Mouse (Mus musculus) lung, embryonic 16.5 days (tissue): ENCODE results near the gene Rhcg. TPM values are rescaled to one million over a fixed set of nuclear protein-coding genes. Genes with fewer than 3 reads are reported as not detected.

Experiments
- ATAC-seq: fragments of 200-750 bp; cut with Nextera tagmentation; 2 replicates; pipeline ENCODE4 v1.8.0; 2017; ENCODE audit warnings: low read depth, mild to moderate bottlenecking, moderate library complexity
- H3K27ac ChIP-seq: fragments of 300-500 bp; sonication (generic); 2 replicates; pipeline ENCODE4 v1.5.1; 2014; ENCODE audit warnings: mild to moderate bottlenecking, control low read depth, low read length
- H3K27me3 ChIP-seq: fragments of 300-500 bp; sonication (generic); 2 replicates; pipeline ENCODE4 v1.6.1; 2014; ENCODE audit warnings: low read depth, low read length, mixed read lengths; ENCODE audit not compliant: control insufficient read depth, insufficient read depth
- H3K36me3 ChIP-seq: fragments of 300-500 bp; sonication (generic); 2 replicates; pipeline ENCODE4 v1.6.1; 2014; ENCODE audit warnings: low read length; ENCODE audit not compliant: control insufficient read depth, insufficient read depth
- H3K4me1 ChIP-seq: fragments of 300-500 bp; sonication (generic); replicated peaks from 2 replicates; pipeline ENCODE4 v1.6.1; 2014; ENCODE audit warnings: low read length, mixed read lengths; ENCODE audit not compliant: control insufficient read depth, insufficient read depth
- H3K4me2 ChIP-seq: fragments of 300-500 bp; sonication (generic); 2 replicates; pipeline ENCODE4 v1.6.1; 2014; ENCODE audit warnings: low read depth, low read length, control low read depth
- H3K4me3 ChIP-seq: fragments of 300-500 bp; sonication (generic); 2 replicates; pipeline ENCODE4 v1.5.1; 2014; ENCODE audit warnings: mild to moderate bottlenecking, low read length, control low read depth
- H3K9ac ChIP-seq: fragments of 300-500 bp; sonication (generic); 2 replicates; pipeline ENCODE4 v1.6.1; 2014; ENCODE audit warnings: low read length, control low read depth
- H3K9me3 ChIP-seq: fragments of 300-500 bp; sonication (generic); 2 replicates; pipeline ENCODE4 v1.6.1; 2016; ENCODE audit warnings: low read length; ENCODE audit not compliant: control insufficient read depth
- WGBS: fragments of 180-500 bp; shearing (Covaris S2); extraction: QIAGEN DNeasy Blood & Tissue Kit; methylation state at CpG from one replicate; pipeline ENCODE4 v1.1.7; 2014; 5-methylcytosine and 5-hydroxymethylcytosine counted together
- polyA plus RNA-seq: library from polyadenylated mRNA; unstranded; fragments of >200 nt; fragmentation: Nextera tagmentation; extraction: Ambion mirVana; gene quantifications from 2 replicates; pipeline ENCODE4 v1.2.1, GENCODE M21; 2015

Gene Rhcg
- polyA plus RNA-seq, 1 experiment from 2014 or later: 0.06 TPM

GRCm38 (mm10) chr7:79589763-79590559 is 27.5 kb downstream of the Rhcg start:
- H3K4me3 ChIP-seq: no peak overlapping the region
- 7% methylated on average over 9 of the region's 9 CpGs for WGBS
- ATAC-seq: no peak

GRCm38 (mm10) chr7:79588284-79588683 is 29.2 kb downstream of the Rhcg start:
- Histone ChIP-seq H3K4me3 (no peak overlapping the region), H3K9ac (no peak overlapping the region), H3K27me3 (peaks cover 38% of the 10 kb centered on the region), H3K4me2 (no peak overlapping the region), H3K4me1 (peaks cover 6% of the 10 kb centered on the region; the same call in 1 of the 2 replicates), H3K36me3 (no peaks in the 10 kb centered on the region), H3K9me3 (peaks cover 3% of the 10 kb centered on the region; the same call in 1 of the 2 replicates), H3K27ac (no peak overlapping the region)
- 77% methylated on average over 3 of the region's 3 CpGs for WGBS
- no peak for ATAC-seq

More at GRCm38 (mm10) chr7:79589763-79590559, 27.5 kb downstream of the Rhcg start:
- Histone ChIP-seq H3K36me3 (no peaks in the 10 kb centered on the region), H3K27me3 (peaks cover 53% of the 10 kb centered on the region), H3K4me1 (peaks cover 6% of the 10 kb centered on the region; the same call in 1 of the 2 replicates), H3K27ac (no peak overlapping the region), H3K9me3 (peaks cover 3% of the 10 kb centered on the region; the same call in 1 of the 2 replicates), H3K4me2 (no peak overlapping the region), H3K9ac (no peak overlapping the region)

GRCm38 (mm10) chr7:79578851-79579241 is 38.6 kb downstream of the Rhcg start:
- H3K36me3 ChIP-seq: no peaks in the 10 kb centered on the region
- H3K27ac ChIP-seq: peak overlapping the region; percentile 71
- H3K9me3 ChIP-seq: no peaks in the 10 kb centered on the region
- peak overlapping the region; percentile 35 for H3K4me3 ChIP-seq
- peak overlapping the region; percentile 62 for H3K4me2 ChIP-seq
- peak overlapping the region; percentile 64 for H3K9ac ChIP-seq
- peaks cover 21% of the 10 kb centered on the region for H3K27me3 ChIP-seq
- ATAC-seq: peak; percentile 84
- peaks cover 16% of the 10 kb centered on the region for H3K4me1 ChIP-seq
- WGBS: under 1% methylated on average over 20 of the region's 20 CpGs

- Histone ChIP-seq H3K27ac (peak overlapping the region; percentile 71; the same call in 1 of the 2 replicates), H3K4me2 (peak overlapping the region; percentile 62), H3K27me3 (peaks cover 21% of the 10 kb centered on the region), H3K9ac (no peak overlapping the region), H3K36me3 (no peaks in the 10 kb centered on the region), H3K4me3 (peak overlapping the region; percentile 35; the same call in 1 of the 2 replicates), H3K9me3 (no peaks in the 10 kb centered on the region), H3K4me1 (peaks cover 16% of the 10 kb centered on the region)
- WGBS: 6% methylated on average over 23 of the region's 25 CpGs
- 0 out of 2 replicates have a peak, but pooled peaks have one; percentile 29 for ATAC-seq
Observed at GRCm38 (mm10) chr7:79577931-79578850, 39.3 kb downstream of the Rhcg start.

GRCm38 (mm10) chr7:79577096-79577874 is 40.2 kb downstream of the Rhcg start:
- Histone ChIP-seq H3K4me1 (peaks cover 16% of the 10 kb centered on the region), H3K27ac (no peak overlapping the region), H3K36me3 (no peaks in the 10 kb centered on the region), H3K9ac (no peak overlapping the region), H3K4me3 (no peak overlapping the region), H3K27me3 (peaks cover 21% of the 10 kb centered on the region), H3K4me2 (no peak overlapping the region), H3K9me3 (no peaks in the 10 kb centered on the region)
- WGBS: 6% methylated on average over 12 of the region's 12 CpGs
- no peak for ATAC-seq

- H3K9ac ChIP-seq: no peak overlapping the region
- no peaks in the 10 kb centered on the region for H3K9me3 ChIP-seq
- peaks cover 16% of the 10 kb centered on the region for H3K4me1 ChIP-seq
- H3K27me3 ChIP-seq: peaks cover 21% of the 10 kb centered on the region
- no peak overlapping the region for H3K4me2 ChIP-seq
- no peak overlapping the region for H3K27ac ChIP-seq
- H3K4me3 ChIP-seq: no peak overlapping the region
- 5% methylated on average over 5 of the region's 5 CpGs for WGBS
- ATAC-seq: no peak
- H3K36me3 ChIP-seq: no peaks in the 10 kb centered on the region
Observed at GRCm38 (mm10) chr7:79576659-79577058, 40.8 kb downstream of the Rhcg start.

GRCm38 (mm10) chr7:79572191-79572818 is 45.2 kb downstream of the Rhcg start:
- Histone ChIP-seq H3K36me3 (no peaks in the 10 kb centered on the region), H3K27ac (no peak overlapping the region), H3K4me2 (no peak overlapping the region), H3K4me1 (no peaks in the 10 kb centered on the region), H3K9me3 (no peaks in the 10 kb centered on the region), H3K9ac (no peak overlapping the region), H3K27me3 (peaks cover 9% of the 10 kb centered on the region), H3K4me3 (no peak overlapping the region)
- 66% methylated on average over 19 of the region's 19 CpGs for WGBS
- ATAC-seq: no peak

- no peak for ATAC-seq
- Histone ChIP-seq H3K4me2 (no peak overlapping the region), H3K27me3 (peaks cover 9% of the 10 kb centered on the region), H3K9ac (no peak overlapping the region), H3K36me3 (no peaks in the 10 kb centered on the region), H3K4me1 (no peaks in the 10 kb centered on the region), H3K4me3 (no peak overlapping the region), H3K27ac (no peak overlapping the region), H3K9me3 (no peaks in the 10 kb centered on the region)
- WGBS: 36% methylated on average over 4 of the region's 4 CpGs
Observed at GRCm38 (mm10) chr7:79568937-79569535, 48.4 kb downstream of the Rhcg start.
